Mouse (Mus musculus) spleen, adult 2 months (tissue): ENCODE measurements around the gene Sh3glb1. TPM values are rescaled to one million over a fixed set of nuclear protein-coding genes. Genes with fewer than 3 reads are reported as not detected.
A peak's percentile ranks its signal among the peaks of the same experiment; 100 is the strongest.
"Not testable (repeated sequence)": the region's sequence is repeated elsewhere in the genome, so short reads cannot be mapped to it uniquely, and the experiment has no call there.

Source experiments
- DNase-seq, 2 experiments: peaks; one replicate each; pipeline versions ENCODE4 v3.0.0 to v3.0.0-alpha.2; 2012 to 2021; ENCODE audit warnings: low spot score in 2 of 2, low read depth in 1 of 2
- H3K27ac ChIP-seq: fragments of 200-500 bp; 2 replicates; pipeline ENCODE4 v1.5.1; 2012; ENCODE audit warnings: low read length, inconsistent platforms; ENCODE audit not compliant: insufficient read depth
- H3K27me3 ChIP-seq: fragments of 200-500 bp; 2 replicates; pipeline ENCODE4 v1.6.1; 2012; ENCODE audit warnings: mild to moderate bottlenecking, moderate library complexity, low read length, inconsistent platforms; ENCODE audit not compliant: control insufficient read depth, insufficient read depth
- H3K36me3 ChIP-seq: fragments of 200-500 bp; 2 replicates; pipeline ENCODE4 v1.6.1; 2012; ENCODE audit warnings: mild to moderate bottlenecking, low read length, inconsistent platforms; ENCODE audit not compliant: control insufficient read depth, insufficient read depth
- H3K4me1 ChIP-seq: fragments of 200-500 bp; 2 replicates; pipeline ENCODE4 v1.6.1; 2011; ENCODE audit warnings: inconsistent platforms; ENCODE audit not compliant: control insufficient read depth, insufficient read depth, insufficient read length
- H3K4me3 ChIP-seq: fragments of 200-500 bp; 2 replicates; pipeline ENCODE4 v1.5.1; 2011; ENCODE audit warnings: mild to moderate bottlenecking, inconsistent platforms; ENCODE audit not compliant: insufficient read depth, insufficient read length; ENCODE audit errors: extremely low read depth
- CTCF ChIP-seq: fragments of 200-500 bp; IDR thresholded peaks from 2 replicates; pipeline ENCODE4 v1.5.1; 2011; ENCODE audit warnings: mild to moderate bottlenecking, inconsistent platforms; ENCODE audit not compliant: insufficient read depth, insufficient read length, insufficient replicate concordance; ENCODE audit errors: extremely low read depth
- POLR2A ChIP-seq: fragments of 200-500 bp; IDR thresholded peaks from 2 replicates; pipeline ENCODE4 v1.6.1; 2011; ENCODE audit warnings: low read depth, low read length, inconsistent platforms
- WGBS: fragments of 180-500 bp; shearing (Covaris S2); methylation state at CpG from one replicate; pipeline ENCODE4 v1.1.7; 2018; 5-methylcytosine and 5-hydroxymethylcytosine counted together
- polyA plus RNA-seq: library from polyadenylated mRNA; depleted of rRNA; stranded (reverse); fragments of >200 nt; gene quantifications from 2 replicates; pipeline ENCODE4 v1.2.3, GENCODE M21; 2012; rRNA removed

The Sh3glb1 gene
- 19.3 and 22.1 TPM in 2 replicates for polyA plus RNA-seq

DNA sequence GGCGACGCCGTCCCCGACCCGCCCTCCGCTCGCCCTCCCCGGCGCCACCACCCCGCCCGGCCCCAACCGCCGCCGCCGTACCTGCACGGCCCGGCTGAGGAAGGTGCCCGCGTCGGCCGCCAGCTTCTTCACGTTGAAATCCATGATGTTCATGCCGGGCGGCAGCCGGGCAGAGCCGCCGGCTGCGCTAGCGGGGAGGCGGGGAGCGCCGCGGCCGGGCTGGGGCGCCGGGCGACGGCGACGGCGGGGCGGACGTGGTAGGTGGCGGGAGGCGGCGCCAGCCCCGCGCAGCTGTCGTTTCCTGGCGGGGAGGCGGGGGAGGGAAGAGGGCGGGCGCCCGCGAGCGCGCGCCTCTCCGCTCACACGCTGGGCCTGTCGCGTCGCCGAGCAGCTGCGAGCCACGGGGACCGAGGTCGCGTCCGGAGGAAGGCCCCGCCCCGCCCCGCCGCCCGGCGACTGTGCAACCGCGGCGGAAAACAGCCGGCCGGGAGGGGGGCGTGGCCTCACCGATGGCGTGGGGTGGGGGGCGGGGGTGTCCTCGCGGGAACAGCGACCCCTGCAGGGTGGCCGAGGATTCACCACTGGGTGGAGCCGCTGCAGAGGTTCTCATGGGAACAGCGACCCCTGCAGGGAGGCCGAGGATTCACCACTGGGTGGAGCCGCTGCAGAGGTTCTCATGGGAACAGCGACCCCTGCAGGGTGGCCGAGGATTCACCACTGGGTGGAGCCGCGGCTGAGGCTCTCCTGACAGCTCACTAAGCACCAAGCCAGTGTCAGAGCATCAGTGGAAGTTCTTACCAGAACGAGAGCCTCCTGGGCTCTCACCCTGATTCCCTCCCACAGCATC is at the start of gene Sh3glb1:
TSS of gene Sh3glb1 (minus strand) at position 435 of the 847 bp plus-strand sequence.
- peak; percentile 82 to 97 for DNase-seq
- H3K4me3 ChIP-seq: peak within 1 kb of the TSS; percentile 96
- H3K4me1 ChIP-seq: peaks cover 10% of the 10 kb centered on the region
- peak within 1 kb of the TSS; percentile 98 for H3K27ac ChIP-seq
- TF ChIP-seq POLR2A (0 out of 2 replicates have a peak, but pooled peaks have one; percentile 4), CTCF (peak; percentile 98)
- no peaks in the 10 kb centered on the region for H3K27me3 ChIP-seq
- WGBS: under 1% methylated on average over 57 of the region's 98 CpGs
- no peaks in the 10 kb centered on the region for H3K36me3 ChIP-seq

DNA sequence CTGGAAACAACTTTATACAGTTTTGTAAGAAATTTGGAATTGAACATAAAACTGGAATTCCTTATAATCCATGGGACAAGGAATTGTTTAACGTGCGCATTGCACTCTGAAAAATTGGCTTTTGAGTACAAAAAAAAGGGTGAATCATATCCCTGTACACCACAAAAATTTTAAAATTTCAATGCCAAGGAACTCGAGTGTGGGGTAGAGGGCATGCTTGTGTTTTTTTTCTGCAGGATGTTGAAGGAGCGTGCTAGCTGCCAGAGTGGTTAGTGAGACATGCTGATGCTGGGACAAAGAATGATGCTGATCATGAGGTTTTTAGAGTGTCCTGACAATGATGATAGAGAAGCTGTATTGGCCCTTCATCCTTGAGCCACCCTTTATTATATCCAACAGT is 45.0 kb upstream of the Sh3glb1 start:
- no peaks in the 10 kb centered on the region for H3K27me3 ChIP-seq
- 85% methylated on average over 4 of the region's 4 CpGs for WGBS
- TF ChIP-seq POLR2A (no peak), CTCF (no peak)
- H3K4me1 ChIP-seq: no peaks in the 10 kb centered on the region
- H3K36me3 ChIP-seq: no peaks in the 10 kb centered on the region
- no peak overlapping the region for H3K27ac ChIP-seq
- no peak for DNase-seq
- no peak overlapping the region for H3K4me3 ChIP-seq

DNA sequence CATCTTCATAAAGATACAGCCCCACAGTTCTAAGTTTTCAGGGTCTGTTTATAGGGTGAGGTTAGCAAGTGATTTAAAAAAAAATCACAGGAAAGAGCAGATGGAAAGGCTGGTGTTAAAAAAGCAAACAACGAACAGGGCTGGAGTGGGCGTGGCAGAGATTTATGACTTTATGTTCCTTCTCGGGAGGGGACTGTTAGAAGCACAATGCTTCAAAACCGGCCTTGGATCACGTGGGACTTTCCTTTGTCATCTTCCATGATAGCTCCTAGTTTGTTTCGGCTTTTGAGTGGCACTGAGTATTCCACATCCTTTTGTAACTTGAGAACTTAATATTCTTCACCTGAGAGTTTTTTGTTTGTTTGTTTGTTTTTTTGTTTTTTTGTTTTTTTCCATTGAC is 41.3 kb upstream of the Sh3glb1 start:
- no peak overlapping the region for H3K4me3 ChIP-seq
- WGBS: 44% methylated on average over 6 of the region's 6 CpGs
- H3K4me1 ChIP-seq: no peaks in the 10 kb centered on the region
- no peaks in the 10 kb centered on the region for H3K27me3 ChIP-seq
- DNase-seq: no peak
- H3K27ac ChIP-seq: no peak overlapping the region
- no peaks in the 10 kb centered on the region for H3K36me3 ChIP-seq
- TF ChIP-seq CTCF (no peak), POLR2A (no peak)

DNA sequence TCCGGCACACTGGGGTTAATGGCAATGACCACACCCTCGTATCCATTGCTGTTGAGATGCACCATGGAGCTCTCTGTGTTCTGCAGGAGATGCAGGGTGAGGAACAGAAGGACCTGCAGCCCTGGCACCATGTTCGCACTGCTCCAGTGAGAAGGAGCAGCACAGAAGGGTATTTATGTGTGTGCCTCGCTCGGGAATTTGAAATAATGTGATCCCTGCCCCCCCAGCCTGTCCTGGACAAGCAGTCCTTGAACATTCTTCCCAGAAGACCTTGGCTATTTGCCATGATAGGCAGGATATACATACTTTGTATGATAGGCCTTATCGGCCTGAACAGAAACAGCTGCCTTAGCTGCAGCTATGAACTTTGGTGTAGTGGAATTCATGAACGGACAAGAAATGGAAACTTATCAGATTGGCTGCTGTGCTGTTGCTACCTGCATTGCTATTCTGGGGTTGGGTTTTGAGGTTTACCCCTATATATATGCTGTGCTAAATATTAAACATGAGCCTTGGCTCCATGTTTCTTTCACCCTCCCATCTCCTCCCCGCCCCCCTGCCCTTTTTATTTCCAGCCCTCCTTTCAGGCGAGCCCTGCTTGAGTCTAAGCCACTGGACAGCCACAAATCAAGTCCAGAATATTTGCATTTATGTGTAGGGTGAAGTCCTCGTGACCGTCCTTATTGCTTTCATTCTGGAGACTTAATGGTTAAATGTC is 40.6 kb upstream of the Sh3glb1 start, which contains the start of gene Clca3a1:
TSS of gene Clca3a1 (minus strand) at position 386 of the 718 bp plus-strand sequence.
- no peak for DNase-seq
- Histone ChIP-seq H3K4me1 (no peaks in the 10 kb centered on the region), H3K27ac (peak within 1 kb of the TSS; percentile 22; the same call in 1 of the 2 replicates), H3K4me3 (peak within 1 kb of the TSS; percentile 27), H3K27me3 (no peaks in the 10 kb centered on the region), H3K36me3 (no peaks in the 10 kb centered on the region)
- 71% methylated on average over 10 of the region's 11 CpGs for WGBS
- TF ChIP-seq CTCF (no peak), POLR2A (no peak)

DNA sequence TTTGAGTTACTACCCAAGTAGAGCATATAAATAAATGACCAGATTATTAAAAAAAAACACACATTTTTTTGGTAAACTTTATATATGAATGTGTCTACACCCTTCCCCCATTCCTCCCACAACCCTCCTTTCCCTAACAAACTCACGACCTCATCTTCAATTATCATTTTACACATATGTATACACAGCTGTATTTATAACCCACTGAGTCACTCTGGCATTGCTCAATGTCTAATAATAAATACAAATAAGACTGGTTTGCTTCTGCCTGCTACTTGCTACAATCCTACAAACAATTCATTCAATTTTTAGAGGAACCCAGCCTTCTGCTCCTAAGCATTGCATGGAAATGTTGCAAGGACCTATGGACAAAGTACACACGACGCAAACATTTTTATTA is 39.6 kb upstream of the Sh3glb1 start:
- no peaks in the 10 kb centered on the region for H3K27me3 ChIP-seq
- H3K27ac ChIP-seq: no peak overlapping the region
- DNase-seq: no peak
- H3K36me3 ChIP-seq: no peaks in the 10 kb centered on the region
- TF ChIP-seq CTCF: no peak
- TF ChIP-seq POLR2A: no peak
- H3K4me1 ChIP-seq: no peaks in the 10 kb centered on the region
- H3K4me3 ChIP-seq: no peak overlapping the region; the same call in 1 of the 2 replicates
- WGBS: 83% methylated on average over 3 of the region's 3 CpGs

DNA sequence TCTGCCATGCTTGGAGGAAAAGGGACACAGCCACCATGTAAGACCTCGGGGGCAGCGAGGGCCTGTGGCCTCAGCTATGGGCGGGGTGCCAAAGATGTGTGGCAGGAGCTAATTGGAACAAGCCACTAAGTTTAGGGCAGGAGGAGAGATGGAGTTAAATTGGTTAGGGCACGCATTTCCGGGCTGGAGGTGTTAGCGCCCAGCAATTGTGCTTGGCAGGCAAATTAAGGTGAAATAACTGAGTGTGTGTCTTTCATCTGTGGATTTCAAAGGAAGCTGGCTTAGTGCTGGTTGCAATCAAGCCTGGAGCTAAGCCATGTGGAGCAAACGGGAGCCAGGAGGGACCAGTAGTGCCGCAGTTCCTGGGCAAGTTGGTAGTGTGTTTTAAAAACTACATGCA is 36.0 kb upstream of the Sh3glb1 start:
- 89% methylated on average over 8 of the region's 8 CpGs for WGBS
- H3K27ac ChIP-seq: not testable (repeated sequence)

DNA sequence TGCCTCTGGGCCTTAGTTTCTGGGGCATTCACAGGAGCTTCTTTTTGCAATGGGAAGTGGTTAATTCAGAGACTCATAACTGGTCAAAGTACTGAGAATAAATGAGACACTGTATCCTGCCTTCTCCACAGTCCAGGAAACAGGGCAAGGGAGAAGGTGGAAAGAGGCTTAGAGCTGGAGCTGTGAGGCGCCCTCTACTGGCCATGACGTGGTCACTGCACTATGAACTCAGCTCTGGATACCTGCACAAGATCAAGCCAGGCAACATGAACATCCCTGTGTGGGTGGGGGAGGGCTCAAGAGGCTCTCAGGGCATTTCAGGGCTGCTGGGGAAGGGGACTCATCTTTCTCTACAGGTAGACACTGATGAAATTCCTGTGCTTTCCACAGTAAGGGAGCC is 33.0 kb upstream of the Sh3glb1 start:
- Histone ChIP-seq H3K27me3 (no peaks in the 10 kb centered on the region), H3K4me3 (no peak overlapping the region), H3K36me3 (no peaks in the 10 kb centered on the region), H3K4me1 (no peaks in the 10 kb centered on the region), H3K27ac (no peak overlapping the region)
- no peak for DNase-seq
- WGBS: 0% methylated on average over 2 of the region's 2 CpGs
- TF ChIP-seq CTCF (peak; percentile 20; the same call in 1 of the 2 replicates), POLR2A (no peak)

More for the DNA sequence above, 36.0 kb upstream of the Sh3glb1 start:
- H3K4me3 ChIP-seq, H3K27me3 ChIP-seq, H3K4me1 ChIP-seq, H3K36me3 ChIP-seq, DNase-seq: not testable (repeated sequence)

DNA sequence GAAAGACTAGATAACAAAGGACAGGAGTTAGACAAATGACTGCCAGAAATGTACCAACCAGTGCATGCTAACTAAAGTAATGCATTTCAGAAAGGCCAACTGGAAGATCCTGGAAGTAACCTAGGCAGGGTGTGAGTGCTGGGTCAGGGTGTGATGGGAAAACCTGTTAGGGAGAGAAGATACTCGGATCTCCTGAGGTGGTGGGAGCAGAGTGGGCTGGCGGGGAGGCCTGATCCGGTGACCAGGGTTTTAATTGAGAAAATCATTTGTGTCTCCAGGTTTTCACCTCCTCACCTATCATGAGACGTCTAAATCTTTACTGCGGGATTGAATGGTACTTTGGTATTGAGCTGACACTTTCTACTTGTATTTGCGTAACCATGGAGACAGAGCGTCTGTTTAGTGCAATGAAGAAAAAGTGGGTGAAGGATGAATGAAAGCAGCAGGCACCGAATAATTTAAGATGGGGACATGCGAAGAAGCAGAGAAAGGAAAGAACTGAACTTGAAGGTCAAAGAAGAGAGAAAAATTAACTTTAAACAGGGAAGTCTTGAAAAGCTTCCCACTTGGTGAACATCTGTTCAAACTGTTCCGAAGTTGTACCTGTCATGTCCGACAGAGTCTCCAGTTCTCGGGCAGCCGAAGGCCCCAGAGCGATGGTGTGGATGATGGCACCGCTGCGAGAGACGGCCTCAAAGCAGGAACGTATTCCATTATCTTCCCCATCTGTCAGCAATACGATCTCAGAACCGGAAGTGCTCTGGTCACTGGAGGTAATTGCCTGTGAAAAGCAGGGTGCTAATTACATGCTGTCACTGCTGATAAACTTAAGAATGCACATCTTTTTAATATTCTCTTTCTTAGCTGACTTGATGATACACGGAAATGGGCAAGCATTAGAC is 29.2 kb upstream of the Sh3glb1 start:
- not testable (repeated sequence) for H3K27ac ChIP-seq, H3K4me3 ChIP-seq, H3K36me3 ChIP-seq, H3K4me1 ChIP-seq, H3K27me3 ChIP-seq, DNase-seq
- 85% methylated on average over 20 of the region's 21 CpGs for WGBS

DNA sequence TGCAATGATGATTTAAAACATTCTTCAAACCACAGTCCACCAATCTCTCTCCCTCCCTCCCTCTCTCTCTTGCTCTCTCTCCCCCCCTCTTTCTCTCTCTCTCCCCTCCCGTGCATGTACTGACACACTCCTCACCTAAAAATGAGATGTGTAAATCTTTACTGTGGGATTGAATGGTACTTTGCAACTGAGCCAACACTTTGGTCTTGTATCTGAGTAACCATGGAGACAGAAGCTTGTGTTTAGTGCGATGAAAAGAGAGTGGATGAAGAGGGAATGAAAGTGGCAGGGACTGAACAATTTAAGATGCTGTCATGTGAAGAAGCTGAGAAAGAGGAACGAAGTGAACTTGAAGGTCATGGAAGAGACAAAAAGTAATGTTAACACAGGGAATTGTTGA is 27.6 kb upstream of the Sh3glb1 start:
- not testable (repeated sequence) for H3K4me3 ChIP-seq, DNase-seq, H3K27me3 ChIP-seq, H3K4me1 ChIP-seq, H3K27ac ChIP-seq, H3K36me3 ChIP-seq
- 56% methylated on average over 3 of the region's 3 CpGs for whole genome bisulfite sequencing
